Mouse (Mus musculus) G1E-ER4 (cell line): Measurements from ENCODE around the gene Tmem143. TPM values are rescaled to one million over a fixed set of nuclear protein-coding genes. Genes with fewer than 3 reads are reported as not detected.

Experiments used
- GATA1 ChIP-seq: IDR thresholded peaks from one replicate; pipeline ENCODE4 v1.8.0; 2012; ENCODE audit warnings: low read length, inconsistent platforms
- polyA plus RNA-seq: library from polyadenylated mRNA; stranded (reverse); fragments of >175 nt; gene quantifications from 2 replicates; pipeline ENCODE4 v1.2.3, GENCODE M21; 2012

The Tmem143 gene
- 44.3 and 60.2 TPM in 2 replicates for polyA plus RNA-seq

GRCm38 (mm10) chr7:45896517-45897257 is at the start of gene Tmem143, which contains the start of gene Syngr4:
Gene Tmem143, plus strand, starts transcription at chr7:45896941.
Gene Syngr4, minus strand, starts transcription at chr7:45896714.
- no peak for TF ChIP-seq GATA1

GRCm38 (mm10) chr7:45848447-45849027 is 48.2 kb upstream of the Tmem143 start:
- TF ChIP-seq GATA1, result no peak

DNA sequence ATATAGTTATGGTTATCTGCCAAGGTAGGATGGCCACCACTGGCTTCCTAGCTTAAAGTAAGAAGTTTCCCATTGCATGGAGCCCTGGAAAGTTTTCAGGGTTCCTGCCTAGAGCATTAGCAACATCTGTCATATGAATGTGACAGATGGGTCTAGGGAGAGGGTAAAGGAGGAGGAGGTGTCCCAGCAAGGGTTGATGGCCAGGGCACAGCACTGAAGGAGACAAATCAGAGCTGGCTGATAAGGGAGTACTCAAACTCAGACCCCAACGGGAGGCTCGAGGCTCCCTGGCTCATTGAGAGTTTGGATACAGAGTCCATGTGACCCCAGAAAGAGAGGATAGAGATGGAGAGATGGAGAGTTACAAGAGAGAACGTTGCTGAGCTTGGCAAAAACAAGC is 46.1 kb upstream of the Tmem143 start:
- no peak for TF ChIP-seq GATA1

DNA sequence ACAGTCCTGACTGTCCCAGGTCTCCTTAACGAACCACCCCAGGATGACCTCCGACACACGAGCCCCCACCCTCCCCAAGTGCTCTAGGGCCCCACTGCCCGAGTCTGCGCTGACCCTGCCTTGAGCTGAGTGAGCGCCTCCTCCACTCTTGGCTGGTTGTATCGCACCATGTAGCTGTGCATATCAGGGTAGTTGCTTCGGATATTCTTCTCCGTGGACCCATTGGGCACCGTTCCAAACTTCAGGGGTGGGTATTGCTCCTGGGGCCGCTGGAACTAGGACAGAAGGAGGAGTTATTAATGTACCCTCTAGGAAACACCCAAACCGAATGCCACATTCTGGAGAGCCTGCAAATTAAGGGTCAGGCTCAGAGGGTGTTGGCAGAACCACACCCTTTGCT is 43.7 kb upstream of the Tmem143 start:
- TF ChIP-seq GATA1, result no peak

DNA sequence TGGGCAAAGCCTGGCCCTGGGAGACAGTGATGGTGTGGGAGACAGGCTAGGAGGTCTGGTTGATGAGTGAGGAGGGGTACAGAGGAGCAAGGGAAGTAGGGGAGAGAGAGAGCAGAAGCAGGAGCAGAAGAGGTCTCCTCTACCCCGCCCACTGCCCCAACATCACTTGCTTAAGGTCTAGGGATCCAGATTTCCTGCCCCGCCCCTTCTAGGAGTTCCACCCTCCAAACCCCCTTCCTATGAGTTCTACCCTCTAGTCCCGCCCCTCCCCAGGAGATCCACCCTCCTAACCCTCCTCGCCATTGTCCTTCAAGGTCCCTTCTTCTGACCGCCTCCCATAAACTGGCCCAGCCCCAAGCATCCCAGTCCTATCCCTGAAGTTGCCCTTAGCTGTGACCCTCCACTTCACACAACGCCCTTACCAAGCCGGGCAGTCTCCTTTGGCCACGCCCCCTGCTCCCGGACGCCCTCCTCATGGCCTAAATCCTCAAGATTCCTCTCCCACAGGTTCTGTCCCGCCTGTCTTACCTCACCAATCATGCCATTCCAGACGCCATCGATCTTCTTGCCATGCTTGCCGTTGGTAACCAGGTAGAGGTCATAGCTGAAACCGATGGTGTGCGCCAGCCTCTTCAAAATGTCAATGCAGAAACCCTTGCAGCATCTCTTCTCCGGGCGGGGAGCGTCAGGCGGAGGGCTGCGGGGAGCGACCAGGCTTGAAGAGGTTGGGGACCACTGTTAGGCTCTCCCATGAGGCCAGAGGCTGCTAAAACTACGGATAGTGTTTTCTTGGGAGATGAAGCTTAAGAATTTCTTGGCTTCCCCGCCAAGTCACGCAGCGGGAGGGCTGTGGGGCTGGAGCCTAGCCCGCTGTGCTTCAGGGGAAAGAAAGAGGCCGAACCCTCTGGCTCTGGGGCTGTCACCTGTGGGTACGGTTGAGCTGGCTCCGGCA is 39.5 kb upstream of the Tmem143 start:
- TF ChIP-seq GATA1, result no peak

GRCm38 (mm10) chr7:45859008-45859407 is 37.7 kb upstream of the Tmem143 start:
- no peak for TF ChIP-seq GATA1

DNA sequence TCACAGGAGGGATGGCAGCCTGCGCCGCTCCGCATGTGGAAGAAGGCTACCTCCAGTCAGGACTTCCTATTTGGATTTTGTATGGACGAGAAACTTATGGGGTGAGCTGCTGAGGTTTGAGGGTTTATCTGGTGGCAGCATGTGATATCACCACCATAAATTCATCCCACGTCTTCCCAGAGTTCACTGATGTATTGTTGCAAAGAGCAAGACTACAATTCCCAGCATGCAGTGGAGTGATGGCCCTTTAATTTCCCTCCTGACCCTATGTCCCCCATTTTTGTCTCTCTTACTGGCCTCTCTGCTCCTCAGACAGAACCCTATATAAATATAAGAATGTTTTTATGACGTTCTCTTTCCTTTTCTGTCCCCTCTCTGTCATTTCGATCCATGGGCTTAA is 33.9 kb upstream of the Tmem143 start:
- no peak for TF ChIP-seq GATA1

DNA sequence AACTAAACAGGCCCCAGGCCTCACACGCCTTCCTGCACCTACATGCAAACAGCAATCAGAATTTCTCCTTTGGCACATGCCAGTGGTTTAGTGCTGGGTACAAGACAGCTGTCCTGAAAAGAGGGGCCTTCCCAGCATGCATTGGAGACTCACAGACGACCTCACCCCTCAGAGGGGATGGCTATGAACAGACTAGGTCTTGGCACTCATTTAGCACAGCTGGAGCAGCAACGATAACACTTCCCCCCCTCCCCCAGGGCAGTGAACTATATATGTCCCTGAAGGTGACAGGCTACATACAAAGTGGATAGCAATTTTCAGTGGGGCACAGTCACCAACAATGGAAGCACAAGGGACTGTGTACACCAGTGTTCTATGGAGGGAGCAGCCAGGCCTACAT is 32.3 kb upstream of the Tmem143 start:
- TF ChIP-seq GATA1, result no peak

DNA sequence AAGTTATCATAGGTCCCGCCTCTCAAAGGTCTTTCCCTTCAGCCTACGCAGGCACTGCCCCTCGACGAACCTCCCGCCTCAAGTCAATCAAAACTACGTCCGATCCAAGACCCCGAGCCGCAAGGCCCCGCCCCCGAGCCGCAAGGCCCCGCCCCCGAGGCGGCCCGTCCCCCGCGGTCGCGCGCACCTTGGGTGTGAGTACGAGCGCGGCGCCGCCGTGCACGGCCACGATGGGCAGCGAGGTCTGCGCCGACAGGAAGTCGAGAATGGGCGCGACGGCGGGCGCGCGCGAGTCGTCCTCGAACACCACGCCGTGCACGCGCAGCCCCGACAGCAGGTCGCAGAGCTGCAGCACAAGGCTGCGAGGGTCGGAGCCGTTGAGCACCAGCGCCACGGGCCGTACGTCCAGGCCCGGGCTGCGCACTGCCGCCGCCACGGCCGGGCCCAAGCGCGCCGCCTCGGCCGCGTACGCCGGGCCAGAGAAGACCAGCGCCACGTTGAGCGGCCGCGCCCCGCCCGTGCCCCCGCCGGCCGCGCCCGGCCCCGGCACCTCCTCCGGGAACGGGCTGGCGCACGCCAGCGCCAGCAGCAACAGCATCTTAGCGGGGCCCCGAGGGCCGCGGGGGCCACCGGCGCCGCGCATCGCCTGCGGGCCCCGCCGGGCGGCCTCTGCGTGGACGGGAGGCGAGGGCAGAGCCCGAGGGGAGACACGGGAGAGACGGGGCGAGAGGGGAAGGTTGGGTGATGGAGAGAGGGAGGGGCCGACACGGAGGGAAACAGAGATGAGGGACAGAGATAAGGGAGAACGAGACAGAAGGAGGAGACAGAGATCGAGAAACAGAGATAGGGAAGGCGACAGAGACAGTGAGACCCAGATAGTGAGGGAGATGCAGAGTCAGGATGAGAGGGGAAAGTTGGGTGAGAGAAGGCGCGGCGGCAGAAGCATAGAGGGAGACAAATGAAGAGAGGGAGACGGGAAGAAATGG is 30.5 kb upstream of the Tmem143 start:
- TF ChIP-seq GATA1, result no peak

- TF ChIP-seq GATA1, result no peak
Observed at GRCm38 (mm10) chr7:45867871-45868270, 28.9 kb upstream of the Tmem143 start.

DNA sequence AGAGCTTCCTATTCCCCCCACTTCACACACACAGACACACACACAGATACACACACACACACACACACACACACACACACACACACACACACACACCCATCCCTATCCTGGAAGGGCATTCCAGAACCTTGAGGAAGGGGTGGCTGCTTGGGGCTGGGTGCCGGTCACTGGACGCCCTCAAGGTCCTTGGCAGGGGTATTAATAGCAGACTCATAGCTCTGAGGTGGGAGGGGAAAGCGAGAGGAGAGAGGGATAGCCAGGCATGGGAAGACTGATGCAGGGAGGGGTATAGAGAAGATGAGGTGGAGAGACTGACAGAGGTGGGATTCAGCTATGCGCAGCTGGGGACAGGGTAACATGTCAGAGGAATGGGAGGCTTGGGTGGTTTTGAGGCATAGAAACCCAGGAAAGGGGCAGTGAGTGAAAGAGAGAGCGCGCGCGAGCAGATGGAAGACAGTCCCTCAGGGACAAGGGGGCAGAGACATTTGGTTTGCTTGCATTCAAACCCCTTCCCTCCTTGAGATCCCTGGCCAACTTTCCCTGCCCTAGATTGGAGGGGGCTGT is 27.6 kb upstream of the Tmem143 start:
- no peak for TF ChIP-seq GATA1

DNA sequence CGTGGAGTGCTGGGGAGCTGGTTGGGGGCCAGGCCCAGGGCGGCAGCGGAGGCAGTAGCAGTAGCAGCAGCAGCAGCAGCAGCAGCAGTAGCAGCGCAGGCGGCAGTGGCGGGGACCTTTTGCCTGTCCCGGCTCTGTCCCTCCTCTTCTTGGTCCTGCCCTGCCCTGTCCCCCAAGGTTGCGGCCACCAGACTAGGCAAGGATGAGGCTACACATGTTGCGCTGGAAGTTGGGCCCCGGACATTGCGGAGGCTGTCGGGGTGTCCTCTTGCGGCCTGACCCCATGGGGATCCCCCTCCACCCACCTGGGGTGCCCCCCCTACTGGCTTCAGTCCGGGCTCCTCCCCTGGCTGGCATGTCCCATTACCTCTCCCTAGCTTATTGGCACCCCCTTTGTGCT is 27.0 kb upstream of the Tmem143 start:
- TF ChIP-seq GATA1, result no peak

- no peak for TF ChIP-seq GATA1
Observed at GRCm38 (mm10) chr7:45870282-45871058, 26.3 kb upstream of the Tmem143 start.

DNA sequence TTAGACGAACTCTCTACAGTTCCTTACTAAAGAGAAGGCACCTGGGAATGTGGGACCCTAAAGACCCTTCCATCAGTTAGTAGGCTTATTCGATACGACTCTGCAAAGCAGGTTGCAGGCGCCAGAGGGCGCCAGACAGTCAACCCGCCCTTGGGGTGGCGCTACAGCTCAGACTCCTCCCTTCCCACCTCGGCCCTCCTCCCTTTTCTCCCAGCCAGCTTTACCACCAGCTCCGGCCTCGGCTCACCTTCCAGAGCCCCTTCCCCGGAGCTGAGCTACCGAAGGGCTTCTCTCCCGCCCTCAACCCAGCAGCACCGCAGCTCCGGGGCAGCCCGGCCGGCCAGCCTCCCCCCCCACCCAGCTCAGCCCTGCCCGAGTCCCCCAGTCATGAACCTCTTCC is 24.1 kb upstream of the Tmem143 start, which contains the start of gene Kdelr1:
Gene Kdelr1 (plus strand): TSS at position 149 of the 400 bp plus-strand sequence.
- TF ChIP-seq GATA1, result no peak
